Mouse (Mus musculus) CD4-positive helper T cell, adult 2 months (primary cell): ENCODE data around the gene Adra2a.

ENCODE experiments used
- DNase-seq: peaks from one replicate; pipeline ENCODE4 v3.0.0-alpha.2; 2012; ENCODE audit warnings: low read depth, missing footprints, low spot score

Gene Adra2a

DNA sequence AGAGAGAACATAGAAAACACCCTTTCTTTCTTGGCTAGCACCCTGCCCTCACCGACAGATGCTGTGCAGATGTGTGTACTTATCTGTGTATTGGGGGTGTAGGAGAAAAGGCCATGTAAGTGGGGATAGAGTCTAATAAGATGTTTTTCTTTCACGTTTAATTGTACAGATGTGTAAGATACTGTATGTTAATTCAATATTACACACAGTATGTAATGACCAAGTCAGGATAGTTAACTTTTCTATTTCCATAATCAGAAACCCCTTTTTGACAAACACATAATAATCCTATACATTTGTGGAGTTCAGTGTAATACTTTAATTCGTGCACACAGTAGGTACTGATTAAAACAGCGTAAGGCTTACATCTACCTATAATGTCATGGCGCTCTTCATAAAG is at the start of gene Adra2a:
Adra2a (plus strand) TSS at position 301 of the 400 bp plus-strand sequence.
- DNase-seq = no peak

DNA sequence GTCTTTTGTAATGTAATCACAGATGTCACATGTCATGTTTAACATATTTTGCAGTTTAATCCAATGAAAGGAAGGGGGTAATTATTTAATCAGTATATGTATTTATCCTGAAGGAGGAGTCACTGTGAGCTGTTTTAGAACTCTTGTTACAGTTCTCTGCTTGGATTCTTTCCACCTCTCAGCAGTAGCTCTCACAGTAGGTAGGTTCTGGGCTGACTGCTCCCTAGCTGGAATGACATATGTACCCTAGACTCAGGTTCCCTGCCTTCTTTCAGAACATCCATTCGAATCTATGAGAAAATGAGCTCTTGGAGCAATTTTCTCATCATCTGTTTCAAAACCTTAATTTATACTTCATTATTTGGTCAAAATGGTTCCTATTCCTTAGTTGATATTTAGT is 49.7 kb upstream of the Adra2a start:
- DNase-seq = no peak

DNA sequence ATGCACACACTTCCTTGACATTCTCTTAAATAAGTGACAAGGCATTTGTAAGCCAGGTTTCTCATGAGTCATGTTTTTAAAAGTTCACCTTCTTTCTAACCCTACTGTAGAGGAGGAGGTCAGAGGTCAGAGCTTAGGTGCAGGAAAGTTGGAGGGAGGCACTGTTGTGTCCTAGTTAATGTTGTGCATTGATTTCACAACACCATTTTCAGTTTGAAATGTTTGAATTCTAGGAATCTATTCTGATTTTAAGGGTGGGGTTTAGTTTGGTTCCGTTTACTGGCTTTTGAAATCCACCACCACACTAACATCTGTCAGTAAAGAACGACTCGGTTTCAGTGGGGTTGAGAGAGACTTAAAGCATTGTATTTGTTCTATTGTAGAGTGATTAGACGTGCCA is 33.0 kb upstream of the Adra2a start:
- DNase-seq = no peak

DNA sequence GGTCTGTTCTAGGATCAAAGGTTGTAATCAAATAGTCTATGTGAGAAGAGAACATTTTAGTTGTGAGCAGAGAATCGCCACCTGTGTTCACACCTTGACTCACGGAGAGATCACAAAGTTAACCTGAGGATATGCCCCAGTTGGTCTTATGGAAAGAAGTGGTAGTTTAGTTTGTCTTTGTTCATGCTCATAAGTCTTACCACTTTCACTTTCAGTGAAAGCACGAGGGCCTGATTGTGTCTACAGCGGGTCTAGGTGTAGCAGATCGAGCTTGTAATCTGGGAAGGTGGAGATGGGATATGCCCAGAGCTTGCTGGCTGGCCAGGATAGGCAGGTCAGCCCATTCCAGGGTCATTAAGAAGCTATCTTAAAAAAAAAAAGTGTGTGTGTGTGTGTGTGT is 29.0 kb upstream of the Adra2a start:
- peak; percentile 29 for DNase-seq

DNA sequence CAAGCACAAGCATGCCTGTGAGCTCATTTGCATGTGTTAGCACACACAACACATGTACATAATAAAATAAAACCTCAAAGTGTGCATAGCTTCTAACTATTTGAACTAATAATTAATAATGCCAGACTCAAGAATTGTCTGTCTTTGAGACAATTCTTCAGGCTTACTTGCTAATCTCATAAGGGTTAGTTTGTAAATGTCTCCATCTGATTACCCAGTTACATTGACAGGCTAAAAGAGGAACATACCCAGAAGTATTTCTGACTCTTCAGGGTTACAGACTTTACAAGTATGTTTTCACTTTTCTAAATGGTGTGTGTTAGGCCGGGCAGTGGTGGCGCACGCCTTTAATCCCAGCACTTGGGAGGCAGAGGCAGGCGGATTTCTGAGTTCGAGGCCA is 28.4 kb upstream of the Adra2a start:
- DNase-seq = no peak

DNA sequence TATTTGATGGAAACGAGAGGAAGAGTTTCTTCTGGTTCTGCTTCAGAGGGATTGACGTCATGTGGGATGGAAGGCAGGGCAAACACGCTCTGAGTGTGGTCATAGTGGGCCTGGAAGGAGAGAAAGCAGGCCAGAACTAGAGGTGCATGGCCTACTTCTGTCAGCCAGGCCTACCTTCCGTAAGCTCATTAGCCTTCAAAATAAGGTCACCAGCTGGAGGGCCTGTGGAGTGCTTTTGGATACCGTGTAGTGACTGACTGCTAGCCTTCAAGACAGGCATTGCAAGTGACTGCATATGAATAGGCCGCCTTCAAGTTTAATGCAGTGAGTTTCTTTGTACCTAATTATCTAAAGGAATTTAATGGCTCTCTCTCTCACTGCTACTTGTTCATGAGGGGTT is 8.9 kb upstream of the Adra2a start:
- DNase-seq = no peak

DNA sequence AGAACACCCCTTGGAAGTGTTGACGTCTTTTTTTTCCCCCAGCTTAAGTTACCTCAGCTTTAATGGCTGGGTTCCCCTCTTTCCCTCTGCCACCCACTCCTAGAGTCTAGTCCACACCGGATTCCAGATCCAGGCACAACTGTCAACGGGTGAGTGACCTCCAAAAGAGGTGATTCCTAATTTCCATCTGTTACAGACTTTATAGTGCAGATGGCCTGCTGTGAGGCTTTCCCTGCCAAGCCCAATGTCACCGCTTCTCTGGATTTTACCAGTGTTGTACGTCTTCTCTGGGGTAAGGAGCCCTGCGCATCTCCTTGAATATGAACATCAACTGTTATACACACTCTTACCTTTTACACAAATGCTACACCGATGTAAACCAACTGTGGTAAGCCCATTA is 4.5 kb upstream of the Adra2a start:
- DNase-seq = no peak

DNA sequence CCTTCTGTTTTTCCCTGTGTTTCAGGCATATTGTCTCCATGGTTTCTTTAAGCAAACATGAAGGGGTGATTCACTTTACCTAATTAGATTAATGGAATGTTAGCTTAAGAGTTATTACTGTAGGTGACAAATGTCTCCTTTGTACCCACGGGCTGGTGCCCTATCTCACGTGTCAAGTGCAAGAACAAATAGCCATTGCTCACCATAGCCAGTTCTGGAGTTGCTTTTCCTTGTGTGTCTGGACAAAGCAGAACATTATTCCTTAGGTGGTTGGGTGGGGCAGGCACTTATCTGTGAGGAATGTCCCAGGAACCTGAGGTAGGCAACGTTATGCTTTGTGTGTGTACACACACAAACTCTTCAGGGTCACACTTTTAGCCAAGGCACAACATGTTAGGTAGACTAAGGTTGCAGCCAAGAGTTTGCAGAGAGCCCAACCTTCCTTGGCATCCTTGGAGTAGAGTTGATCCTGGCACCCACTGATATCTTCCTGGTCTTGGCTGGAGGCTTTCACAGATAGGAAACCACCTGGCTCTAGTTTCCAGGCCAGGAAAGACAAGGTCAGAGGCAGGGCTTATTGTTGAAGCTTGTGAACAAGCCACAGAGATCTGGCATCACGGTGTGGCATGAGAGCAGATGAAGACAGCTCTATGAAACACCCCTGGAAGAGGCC is 3.5 kb upstream of the Adra2a start:
- no peak for DNase-seq

DNA sequence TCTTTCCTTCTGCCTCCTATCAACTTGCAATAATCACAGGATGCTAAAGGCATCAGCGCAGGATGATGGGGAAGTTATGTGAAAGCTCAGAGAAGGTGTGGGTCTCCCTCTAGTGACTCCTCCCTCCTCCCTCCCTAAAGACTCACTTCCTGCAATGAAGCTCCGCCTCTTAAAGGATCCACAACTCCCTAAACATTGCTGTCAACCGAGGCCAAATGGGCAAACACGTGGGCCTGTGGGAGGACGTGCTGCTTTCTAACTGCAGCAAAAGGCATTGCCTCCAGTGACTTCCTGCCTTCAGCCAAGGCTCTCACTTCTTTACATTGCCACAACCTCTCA is 3.0 kb upstream of the Adra2a start:
- peak; percentile 20 for DNase-seq

DNA sequence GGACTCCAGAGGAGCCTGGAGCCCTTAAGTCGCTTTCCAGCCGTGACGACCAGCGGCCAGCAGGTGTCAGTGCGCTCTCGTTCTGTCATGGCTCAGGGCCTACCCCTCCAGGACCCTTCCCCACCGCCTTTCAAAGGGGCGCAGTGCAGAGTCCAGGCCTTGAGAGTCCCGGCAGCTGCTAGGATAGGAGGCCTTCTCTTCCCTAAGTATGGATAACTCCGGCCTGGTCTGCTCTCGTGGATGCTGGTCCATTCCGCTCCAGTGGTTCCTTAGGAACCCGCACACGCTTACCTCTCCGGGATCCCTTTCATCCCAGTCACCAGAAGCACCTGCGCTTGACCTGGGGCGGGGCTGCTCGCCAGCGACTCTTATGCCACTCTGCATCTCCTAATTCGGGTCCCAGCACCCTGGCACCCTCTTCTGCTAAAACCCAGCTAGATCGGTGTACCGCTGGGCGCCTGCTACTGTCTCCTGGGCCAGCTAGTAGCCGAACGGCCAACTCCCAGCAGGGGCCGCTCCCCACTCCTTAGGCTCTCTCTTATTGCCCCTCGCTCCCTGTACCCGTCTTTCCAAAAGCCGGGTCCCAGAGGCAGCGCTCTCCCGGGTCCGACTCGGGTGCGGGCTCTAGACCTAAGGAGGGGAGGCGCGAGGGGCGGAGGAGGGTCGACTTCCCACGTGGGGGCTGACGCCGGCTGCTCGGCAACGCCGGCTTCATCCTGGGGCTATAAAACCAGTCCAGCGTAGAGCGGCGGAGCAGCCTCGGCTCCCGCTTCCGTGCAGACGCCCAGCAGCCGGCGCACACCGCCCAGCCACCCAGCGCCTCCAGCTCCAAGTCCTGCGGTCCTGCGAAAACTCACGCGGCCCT is 788 bp downstream of the Adra2a start:
- DNase-seq = peak; percentile 22

DNA sequence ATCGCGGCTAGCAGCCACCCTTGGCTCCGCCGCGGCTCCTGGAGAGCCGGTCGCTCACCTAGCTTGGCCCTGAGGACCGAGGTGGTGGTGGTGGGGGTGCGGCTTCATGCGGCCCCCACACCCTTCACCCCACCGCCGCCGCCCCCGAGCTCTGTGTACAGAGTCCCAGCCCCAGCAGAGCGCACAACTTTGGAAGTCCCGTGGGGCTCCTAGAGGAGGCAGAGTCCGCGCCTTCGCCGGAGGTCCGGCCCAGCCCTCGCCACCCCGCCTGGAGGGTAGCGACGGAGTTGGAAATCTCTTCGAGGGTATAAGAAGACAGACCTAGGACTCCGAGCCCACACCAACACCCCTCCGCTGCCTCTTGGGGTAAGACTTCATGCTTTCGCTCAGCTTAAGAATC is 1.5 kb downstream of the Adra2a start:
- DNase-seq = peak; percentile 9

DNA sequence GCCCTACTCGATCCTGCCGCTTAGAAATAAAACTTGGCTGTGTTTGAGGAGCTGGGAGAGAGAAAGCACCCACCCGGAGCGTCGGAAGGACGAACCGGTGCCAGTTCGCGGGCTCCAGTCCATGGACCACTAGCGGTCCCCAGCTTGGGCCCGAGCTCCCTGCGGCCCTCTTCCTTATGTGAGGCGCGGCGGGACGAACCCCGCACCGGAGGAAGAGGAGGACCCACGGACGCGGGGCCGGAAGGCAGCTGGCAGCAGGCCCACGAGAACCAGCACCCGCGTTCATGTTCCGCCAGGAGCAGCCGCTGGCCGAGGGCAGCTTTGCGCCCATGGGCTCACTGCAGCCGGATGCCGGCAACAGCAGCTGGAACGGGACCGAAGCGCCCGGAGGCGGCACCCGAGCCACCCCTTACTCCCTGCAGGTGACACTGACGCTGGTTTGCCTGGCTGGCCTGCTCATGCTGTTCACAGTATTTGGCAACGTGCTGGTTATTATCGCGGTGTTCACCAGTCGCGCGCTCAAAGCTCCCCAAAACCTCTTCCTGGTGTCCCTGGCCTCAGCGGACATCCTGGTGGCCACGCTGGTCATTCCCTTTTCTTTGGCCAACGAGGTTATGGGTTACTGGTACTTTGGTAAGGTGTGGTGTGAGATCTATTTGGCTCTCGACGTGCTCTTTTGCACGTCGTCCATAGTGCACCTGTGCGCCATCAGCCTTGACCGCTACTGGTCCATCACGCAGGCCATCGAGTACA is 2.2 kb downstream of the Adra2a start:
- peak; percentile 24 for DNase-seq

DNA sequence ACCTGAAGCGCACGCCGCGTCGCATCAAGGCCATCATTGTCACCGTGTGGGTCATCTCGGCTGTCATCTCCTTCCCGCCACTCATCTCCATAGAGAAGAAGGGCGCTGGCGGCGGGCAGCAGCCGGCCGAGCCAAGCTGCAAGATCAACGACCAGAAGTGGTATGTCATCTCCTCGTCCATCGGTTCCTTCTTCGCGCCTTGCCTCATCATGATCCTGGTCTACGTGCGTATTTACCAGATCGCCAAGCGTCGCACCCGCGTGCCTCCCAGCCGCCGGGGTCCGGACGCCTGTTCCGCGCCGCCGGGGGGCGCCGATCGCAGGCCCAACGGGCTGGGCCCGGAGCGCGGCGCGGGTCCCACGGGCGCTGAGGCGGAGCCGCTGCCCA is 2.7 kb downstream of the Adra2a start:
- peak; percentile 8 for DNase-seq

DNA sequence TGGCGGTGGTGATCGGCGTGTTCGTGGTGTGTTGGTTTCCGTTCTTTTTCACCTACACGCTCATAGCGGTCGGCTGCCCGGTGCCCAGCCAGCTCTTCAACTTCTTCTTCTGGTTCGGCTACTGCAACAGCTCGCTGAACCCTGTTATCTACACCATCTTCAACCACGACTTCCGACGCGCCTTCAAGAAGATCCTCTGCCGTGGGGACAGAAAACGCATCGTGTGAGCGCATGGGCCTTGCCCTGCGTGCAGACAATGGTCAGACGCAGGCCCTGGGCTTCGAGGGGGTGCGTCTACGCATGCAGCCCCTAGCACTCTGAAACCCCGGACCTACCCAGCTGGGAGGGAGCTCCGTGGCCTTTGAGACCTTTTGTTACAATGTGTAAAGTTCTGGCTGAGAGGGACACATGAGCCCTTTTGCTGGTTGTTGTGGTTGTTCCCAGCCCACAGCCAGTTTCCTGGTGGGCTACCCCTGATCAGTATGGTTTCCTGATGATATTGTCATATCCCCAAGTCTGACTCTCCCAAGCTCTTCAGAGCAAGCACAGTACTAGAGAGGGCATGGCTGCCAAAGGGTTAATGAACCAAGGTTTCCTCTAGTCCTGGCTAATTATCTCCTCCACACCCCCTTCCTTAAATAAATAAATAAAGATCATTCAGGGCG is 3.6 kb downstream of the Adra2a start:
- DNase-seq = peak; percentile 60

DNA sequence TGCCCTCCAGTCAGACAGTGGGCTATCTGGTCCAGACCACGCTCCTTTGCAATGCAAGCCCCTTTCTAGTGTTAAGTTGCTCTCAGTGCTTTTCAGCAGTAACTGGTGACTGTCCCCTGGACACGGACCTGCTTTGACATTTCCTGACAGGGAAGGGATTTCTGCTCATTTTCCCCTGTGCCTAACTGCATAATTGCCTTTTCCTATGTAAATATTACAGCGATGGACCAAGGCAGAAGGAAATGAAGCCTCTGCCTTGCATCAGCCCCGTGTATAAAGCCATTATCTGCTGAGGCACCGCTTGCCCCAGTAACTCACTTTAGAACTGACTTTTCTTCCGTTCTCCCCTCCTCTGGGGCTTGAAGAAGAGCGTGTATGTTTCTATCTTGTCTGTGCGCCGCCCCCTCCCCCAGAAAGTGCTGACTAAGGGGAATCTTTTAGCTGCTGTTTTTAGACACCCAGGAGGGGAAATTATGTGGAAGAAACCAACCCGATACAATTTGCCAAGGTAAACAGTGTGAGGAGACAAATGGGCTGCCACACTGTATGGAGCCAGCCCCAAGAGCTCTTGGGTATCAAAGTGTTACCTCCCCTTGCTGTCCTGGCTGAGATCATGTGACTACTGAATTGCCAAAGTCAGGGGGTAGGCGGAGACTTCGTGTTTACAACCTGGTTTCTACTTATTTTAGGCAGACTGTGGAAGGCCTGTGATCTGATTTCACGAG is 4.4 kb downstream of the Adra2a start:
- DNase-seq = no peak

DNA sequence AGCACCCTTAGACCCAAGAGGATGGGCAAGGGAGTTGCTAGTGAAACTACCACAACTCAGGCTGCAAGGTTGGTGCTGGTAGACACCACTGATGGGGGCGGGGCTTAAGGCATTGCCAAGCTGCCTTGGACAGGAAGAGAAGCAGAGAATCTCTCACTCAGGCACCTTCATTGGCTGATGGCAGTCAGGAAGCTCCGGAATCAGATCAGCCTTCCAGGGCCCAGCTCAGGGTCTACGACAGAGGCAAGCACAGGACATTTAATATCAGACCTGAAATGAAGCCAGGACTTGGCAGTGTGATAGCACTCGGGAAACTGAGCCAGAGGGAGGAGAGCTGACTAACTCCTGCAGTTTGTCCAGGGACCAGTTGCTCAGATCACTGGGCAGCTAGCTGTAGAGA is 7.7 kb downstream of the Adra2a start:
- DNase-seq = no peak

DNA sequence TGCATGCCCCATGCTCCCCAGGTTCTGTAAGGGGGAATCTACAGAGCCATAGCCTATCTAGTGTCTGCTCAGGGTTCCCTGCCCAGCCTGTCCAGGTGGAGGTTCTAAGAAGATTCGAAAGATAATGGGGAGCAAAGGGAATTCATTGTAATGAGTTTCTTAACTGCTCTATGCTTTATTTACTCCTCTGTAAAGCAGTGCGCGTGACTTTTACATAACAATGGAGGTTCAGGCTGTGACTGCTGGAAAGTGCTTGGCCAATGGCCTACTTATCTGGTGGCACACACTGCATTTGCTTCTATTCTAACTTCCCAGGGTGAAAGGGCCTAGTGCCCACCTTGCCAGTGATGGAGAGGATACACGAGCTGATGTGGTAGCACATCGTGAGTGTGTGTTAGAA is 11.9 kb downstream of the Adra2a start:
- no peak for DNase-seq

DNA sequence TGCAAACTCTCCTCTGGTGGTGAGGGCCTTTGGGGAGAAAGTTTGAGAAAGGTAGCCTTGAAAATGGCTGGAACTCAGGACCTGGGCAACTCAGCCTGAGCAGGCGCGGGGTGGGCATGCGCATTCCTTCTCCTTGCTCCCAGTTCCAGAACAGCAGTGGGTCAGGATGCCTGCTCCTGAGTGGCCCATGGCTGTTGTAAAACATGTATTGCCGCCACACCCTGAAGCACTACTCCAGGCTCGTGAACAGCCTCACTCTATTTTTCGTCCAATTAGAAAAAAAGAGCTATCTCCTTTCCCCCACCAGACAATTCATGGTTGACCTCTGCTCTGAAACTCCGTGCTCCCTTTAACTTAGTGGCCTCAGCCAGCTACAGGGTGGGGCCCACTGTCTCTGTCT is 24.5 kb downstream of the Adra2a start:
- no peak for DNase-seq

DNA sequence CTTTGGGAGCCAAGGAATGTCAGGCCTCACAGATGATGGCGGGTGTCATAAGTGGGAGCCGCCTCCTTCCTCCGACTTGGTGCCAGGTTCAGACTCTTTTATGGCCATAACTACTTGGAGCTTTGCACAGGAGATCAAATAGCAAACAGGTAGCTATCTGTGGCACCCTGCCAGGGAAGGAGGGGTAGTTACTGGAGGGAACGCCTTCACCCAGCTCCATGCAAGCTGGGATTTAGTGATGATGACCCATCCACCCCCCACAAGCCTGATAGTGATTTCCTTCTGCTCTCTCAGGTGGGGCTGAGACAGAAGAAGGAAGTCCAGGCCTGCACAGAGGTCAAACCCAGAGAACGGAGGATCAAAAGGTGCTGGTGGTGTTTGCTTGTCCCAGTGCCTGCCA is 26.6 kb downstream of the Adra2a start:
- no peak for DNase-seq

DNA sequence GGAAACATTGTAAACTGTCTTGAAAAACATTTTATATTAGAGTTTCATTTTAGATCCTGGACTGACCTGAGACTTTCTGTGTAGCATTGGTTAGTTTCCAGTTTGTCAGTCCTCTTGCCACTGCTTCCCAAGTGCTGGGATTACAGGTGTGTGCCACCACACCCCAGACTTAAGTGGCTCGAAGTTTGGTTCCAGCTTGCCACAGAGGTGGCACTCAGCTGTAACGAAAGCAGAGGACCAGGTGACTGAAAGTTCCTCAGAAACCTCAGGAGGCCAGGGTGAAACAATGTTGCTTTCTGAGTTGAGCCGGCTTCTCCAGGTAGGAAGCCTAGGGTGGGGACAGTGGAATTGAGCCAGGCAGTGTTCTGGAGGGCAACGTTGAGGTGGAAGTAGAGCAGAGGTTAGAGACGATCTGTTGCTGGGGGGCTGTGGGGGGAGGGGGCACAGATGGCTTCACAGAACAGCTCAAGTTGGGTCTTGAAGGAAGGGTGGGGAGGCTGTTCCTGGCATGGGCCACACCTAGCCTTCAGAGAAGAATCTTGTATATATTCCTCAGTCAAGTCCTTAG is 28.4 kb downstream of the Adra2a start:
- DNase-seq = no peak
